Mouse (Mus musculus) heart, embryonic 14.5 days (tissue): ENCODE results near the gene Ryk. TPM values are rescaled to one million over a fixed set of nuclear protein-coding genes. Genes with fewer than 3 reads are reported as not detected.
A peak's percentile ranks its signal among the peaks of the same experiment; 100 is the strongest.

Experiments used
- ATAC-seq: fragments of 200-750 bp; cut with Nextera tagmentation; 2 replicates; pipeline ENCODE4 v1.8.0; 2017; ENCODE audit warnings: low read depth, moderate TSS enrichment; ENCODE audit not compliant: insufficient number of reproducible peaks, insufficient read depth, low FRiP score
- H3K27ac ChIP-seq, 2 experiments: fragments of 200-500 bp in 1 of 2; fragments of 300-500 bp in 1 of 2; sonication (generic) in 1 of 2; replicated peaks in 1 of 2; 2 replicates each; pipeline ENCODE4 v1.5.1; 2012 to 2014; ENCODE audit warnings: low read depth in 2 of 2, low read length in 2 of 2, control low read depth in 1 of 2, mild to moderate bottlenecking in 1 of 2, mixed read lengths in 1 of 2; ENCODE audit not compliant: control insufficient read depth in 1 of 2, insufficient read depth in 1 of 2
- H3K27me3 ChIP-seq: fragments of 300-500 bp; sonication (generic); 2 replicates; pipeline ENCODE4 v1.6.1; 2014; ENCODE audit warnings: mild to moderate bottlenecking, low read length, control low read depth; ENCODE audit not compliant: control insufficient read depth, insufficient read depth
- H3K36me3 ChIP-seq: fragments of 300-500 bp; sonication (generic); 2 replicates; pipeline ENCODE4 v1.6.1; 2014; ENCODE audit warnings: mild to moderate bottlenecking, control low read depth, low read length, mixed read lengths; ENCODE audit not compliant: control insufficient read depth, insufficient read depth
- H3K4me1 ChIP-seq, 2 experiments: fragments of 200-500 bp in 1 of 2; fragments of 300-500 bp in 1 of 2; sonication (generic) in 1 of 2; 2 replicates each; pipeline ENCODE4 v1.6.1; 2012 to 2014; ENCODE audit warnings: low read length in 2 of 2, control low read depth in 1 of 2, mixed read lengths in 1 of 2; ENCODE audit not compliant: control insufficient read depth in 2 of 2, insufficient read depth in 2 of 2
- H3K4me2 ChIP-seq: fragments of 300-500 bp; sonication (generic); 2 replicates; pipeline ENCODE4 v1.6.1; 2014; ENCODE audit warnings: mild to moderate bottlenecking, low read length
- H3K4me3 ChIP-seq, 2 experiments: fragments of 200-500 bp in 1 of 2; fragments of 300-500 bp in 1 of 2; sonication (generic) in 1 of 2; 2 replicates each; pipeline ENCODE4 v1.5.1; 2012 to 2014; ENCODE audit warnings: low read length in 2 of 2, mild to moderate bottlenecking in 2 of 2, control low read depth in 1 of 2, low read depth in 1 of 2, moderate library complexity in 1 of 2; ENCODE audit not compliant: control insufficient read depth in 1 of 2, insufficient read depth in 1 of 2
- H3K9ac ChIP-seq: fragments of 300-500 bp; sonication (generic); 2 replicates; pipeline ENCODE4 v1.6.1; 2014; ENCODE audit warnings: mild to moderate bottlenecking, low read length
- H3K9me3 ChIP-seq: fragments of 300-500 bp; sonication (generic); 2 replicates; pipeline ENCODE4 v1.6.1; 2016; ENCODE audit warnings: low read length, control low read depth; ENCODE audit not compliant: control insufficient read depth
- WGBS: fragments of 180-500 bp; shearing (Covaris S2); extraction: QIAGEN DNeasy Blood & Tissue Kit; methylation state at CpG from one replicate; pipeline ENCODE4 v1.1.7; 2014; 5-methylcytosine and 5-hydroxymethylcytosine counted together
- polyA plus RNA-seq: library from polyadenylated mRNA; unstranded; fragments of >200 nt; fragmentation: Nextera tagmentation; extraction: Ambion mirVana; gene quantifications from 2 replicates; pipeline ENCODE4 v1.2.1, GENCODE M21; 2014

Gene Ryk
- polyA plus RNA-seq, 1 experiment from 2014 or later: 28.3 TPM

DNA sequence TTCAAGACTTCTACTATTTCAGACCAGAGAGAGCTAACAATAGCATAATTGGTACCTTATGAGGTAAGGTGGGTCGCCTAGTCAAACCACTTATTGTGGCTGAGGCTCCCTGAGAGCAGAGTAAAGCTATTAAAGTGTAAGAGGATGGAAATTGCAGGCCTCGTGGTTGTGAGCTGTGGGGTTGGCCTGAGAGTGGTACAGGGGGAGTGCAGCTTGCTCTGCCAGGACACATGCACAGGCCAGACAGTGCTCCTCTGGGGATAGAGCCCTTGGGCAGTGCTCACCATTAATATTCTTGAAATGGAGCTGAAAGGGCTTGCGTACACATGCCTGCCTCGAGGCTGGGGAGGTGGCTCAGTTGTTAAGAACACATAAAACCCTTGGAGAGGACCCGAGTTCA lies 23.6 kb downstream of the Ryk start:
- H3K9ac ChIP-seq: no peak overlapping the region
- H3K27me3 ChIP-seq: no peaks in the 10 kb centered on the region
- H3K36me3 ChIP-seq: peaks cover 7% of the 10 kb centered on the region; the same call in 1 of the 2 replicates
- no peak overlapping the region for H3K4me2 ChIP-seq
- ATAC-seq: no peak
- peaks cover 9% of the 10 kb centered on the region for H3K9me3 ChIP-seq
- H3K4me3 ChIP-seq: no peak overlapping the region
- peaks cover 18 to 33% of the 10 kb centered on the region in 2 experiments for H3K4me1 ChIP-seq
- 93% methylated on average over 5 of the region's 5 CpGs for WGBS
- no peak overlapping the region for H3K27ac ChIP-seq

DNA sequence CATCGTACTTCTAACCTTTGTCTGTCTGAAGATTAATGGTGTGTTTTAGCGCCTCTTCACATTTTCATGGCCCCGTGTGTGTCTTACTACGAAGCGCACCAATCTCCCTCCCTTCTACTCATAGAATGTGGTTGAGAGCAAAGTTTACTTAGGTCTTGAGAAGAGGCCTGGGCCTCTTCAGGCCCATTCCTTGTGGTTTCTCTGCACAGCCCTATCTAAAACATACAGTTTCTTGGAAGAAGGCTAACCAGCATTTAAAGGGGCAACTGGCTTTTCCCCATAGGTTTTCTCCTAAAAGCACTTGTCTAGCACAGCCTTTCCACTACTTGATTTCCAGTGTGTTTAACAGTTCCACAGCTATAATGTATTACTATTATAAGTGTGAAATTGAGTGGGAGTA lies 24.7 kb downstream of the Ryk start:
- 97% methylated on average over 5 of the region's 5 CpGs for WGBS
- H3K27me3 ChIP-seq: no peaks in the 10 kb centered on the region
- no peak overlapping the region for H3K27ac ChIP-seq
- H3K4me2 ChIP-seq: no peak overlapping the region
- no peak for ATAC-seq
- peaks cover 9% of the 10 kb centered on the region for H3K9me3 ChIP-seq
- no peak overlapping the region for H3K4me3 ChIP-seq
- H3K4me1 ChIP-seq: peaks cover 24 to 42% of the 10 kb centered on the region in 2 experiments
- no peak overlapping the region for H3K9ac ChIP-seq
- H3K36me3 ChIP-seq: peaks cover 7% of the 10 kb centered on the region; the same call in 1 of the 2 replicates

DNA sequence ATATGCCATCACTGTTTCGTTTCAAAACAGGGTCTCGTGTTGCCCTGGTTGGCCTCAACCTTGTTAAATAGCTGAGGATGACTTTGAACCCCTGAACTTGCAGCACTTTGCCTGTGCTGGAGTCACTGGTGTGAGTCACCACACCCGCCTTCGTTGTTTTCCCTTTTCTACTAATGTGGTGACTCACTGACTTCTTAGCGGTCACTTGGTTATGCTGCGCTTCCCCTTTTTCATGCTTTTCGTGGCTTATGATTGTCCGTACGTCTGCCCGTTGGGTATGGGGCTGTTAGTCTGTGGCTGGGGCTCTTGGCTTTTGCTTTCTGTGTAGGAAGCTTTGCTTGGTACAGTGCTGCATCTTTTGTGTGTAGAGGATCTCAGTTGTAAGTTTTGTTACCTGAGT lies 25.2 kb downstream of the Ryk start:
- ATAC-seq: no peak
- H3K36me3 ChIP-seq: peaks cover 7% of the 10 kb centered on the region
- WGBS: 93% methylated on average over 10 of the region's 10 CpGs
- no peak overlapping the region for H3K4me2 ChIP-seq
- H3K27me3 ChIP-seq: no peaks in the 10 kb centered on the region
- no peak overlapping the region for H3K4me3 ChIP-seq
- H3K9me3 ChIP-seq: peaks cover 9% of the 10 kb centered on the region
- no peak overlapping the region for H3K27ac ChIP-seq
- H3K4me1 ChIP-seq: peaks cover 27 to 47% of the 10 kb centered on the region in 2 experiments
- H3K9ac ChIP-seq: no peak overlapping the region

DNA sequence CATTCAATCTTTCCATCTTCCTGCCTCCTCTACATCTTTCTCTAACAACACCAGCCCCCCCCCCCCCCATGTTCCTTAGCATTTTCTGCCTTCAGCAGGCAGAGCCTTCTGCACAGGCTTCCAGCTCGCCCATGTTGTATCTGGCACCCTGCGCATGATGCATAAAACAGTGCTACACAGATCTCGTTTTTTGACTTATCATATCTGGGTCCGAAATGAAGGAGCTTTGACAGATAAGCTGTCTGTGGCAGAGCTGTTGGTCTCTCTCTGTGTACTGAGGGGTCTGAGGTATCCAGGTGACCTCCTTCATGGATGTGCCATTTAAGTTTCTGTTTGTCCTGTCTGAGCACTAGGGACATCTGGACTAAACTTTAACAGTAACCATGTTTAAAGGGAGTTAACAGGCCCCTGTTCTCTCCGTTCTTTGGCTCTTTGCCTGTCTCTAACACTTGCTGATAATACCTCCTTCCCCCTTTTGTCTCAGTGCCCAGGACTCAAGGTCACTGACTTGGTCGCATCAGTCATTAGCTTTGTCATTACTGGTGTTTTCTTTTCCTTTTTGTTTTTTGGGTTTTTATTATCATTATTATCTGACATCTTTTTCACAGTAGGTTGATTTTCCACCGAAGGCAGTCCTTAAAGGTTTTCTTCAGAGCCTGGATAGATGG lies 26.2 kb downstream of the Ryk start:
- Histone ChIP-seq H3K36me3 (peaks cover 10% of the 10 kb centered on the region), H3K9me3 (peaks cover 9% of the 10 kb centered on the region), H3K27ac (peak overlapping the region; percentile 59 to 75), H3K9ac (peak overlapping the region; percentile 42; the same call in 1 of the 2 replicates), H3K27me3 (no peaks in the 10 kb centered on the region), H3K4me2 (peak overlapping the region; percentile 29), H3K4me3 (no peak overlapping the region), H3K4me1 (peaks cover 34 to 55% of the 10 kb centered on the region in 2 experiments)
- ATAC-seq: no peak
- 16% methylated on average over 7 of the region's 7 CpGs for WGBS

DNA sequence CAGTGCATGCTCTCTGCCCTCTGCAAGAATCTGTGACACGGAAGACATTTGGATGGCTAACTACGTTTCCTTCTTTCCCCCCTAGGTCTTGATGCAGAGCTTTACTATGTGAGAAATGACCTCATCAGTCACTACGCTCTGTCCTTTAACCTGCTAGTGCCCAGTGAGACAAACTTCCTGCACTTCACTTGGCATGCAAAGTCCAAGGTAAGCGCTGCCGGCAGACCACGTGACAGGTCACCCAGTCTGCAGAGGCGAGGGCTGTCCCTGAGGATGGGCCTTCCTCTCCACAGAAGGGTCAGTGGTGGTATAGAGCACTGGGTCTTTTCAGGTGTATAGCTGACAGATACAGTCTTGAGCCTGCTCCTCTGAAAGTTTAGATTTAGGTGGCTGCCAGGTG lies 27.1 kb downstream of the Ryk start:
- no peak for ATAC-seq
- Histone ChIP-seq H3K9me3 (peaks cover 4% of the 10 kb centered on the region; the same call in 1 of the 2 replicates), H3K4me2 (no peak overlapping the region), H3K9ac (peak overlapping the region; percentile 42; the same call in 1 of the 2 replicates), H3K4me1 (peaks cover 38 to 58% of the 10 kb centered on the region in 2 experiments), H3K27me3 (no peaks in the 10 kb centered on the region), H3K4me3 (no peak overlapping the region), H3K36me3 (peaks cover 7% of the 10 kb centered on the region), H3K27ac (peak overlapping the region in 1 of 2 experiments; percentile 75; a peak in 2 of 4 replicates)
- 62% methylated on average over 7 of the region's 7 CpGs for WGBS

DNA sequence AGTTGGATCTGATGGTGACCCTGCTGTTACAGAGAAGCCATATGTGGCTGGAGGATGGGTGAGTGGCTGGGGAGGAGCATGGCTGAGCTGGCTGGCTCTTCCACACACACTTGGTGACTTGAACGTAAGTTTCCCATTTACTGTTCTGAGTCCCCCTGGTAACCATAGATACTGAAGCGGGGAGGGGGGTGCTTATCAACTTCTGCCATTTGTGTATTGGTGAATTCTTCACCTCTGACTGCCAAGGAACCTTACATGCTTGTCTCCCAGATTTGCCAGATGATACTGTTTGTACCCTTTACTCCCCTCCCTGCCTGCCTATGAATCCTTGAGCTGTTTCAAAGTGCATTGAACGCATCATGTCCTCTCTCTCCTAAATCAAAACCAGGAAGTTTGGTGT lies 27.5 kb downstream of the Ryk start:
- no peaks in the 10 kb centered on the region for H3K9me3 ChIP-seq
- H3K4me3 ChIP-seq: no peak overlapping the region
- no peaks in the 10 kb centered on the region for H3K27me3 ChIP-seq
- ATAC-seq: no peak
- H3K36me3 ChIP-seq: peaks cover 5% of the 10 kb centered on the region; the same call in 1 of the 2 replicates
- no peak overlapping the region for H3K9ac ChIP-seq
- no peak overlapping the region for H3K4me2 ChIP-seq
- no peak overlapping the region for H3K27ac ChIP-seq
- peaks cover 38 to 58% of the 10 kb centered on the region in 2 experiments for H3K4me1 ChIP-seq
- WGBS: 82% methylated on average over 3 of the region's 3 CpGs

DNA sequence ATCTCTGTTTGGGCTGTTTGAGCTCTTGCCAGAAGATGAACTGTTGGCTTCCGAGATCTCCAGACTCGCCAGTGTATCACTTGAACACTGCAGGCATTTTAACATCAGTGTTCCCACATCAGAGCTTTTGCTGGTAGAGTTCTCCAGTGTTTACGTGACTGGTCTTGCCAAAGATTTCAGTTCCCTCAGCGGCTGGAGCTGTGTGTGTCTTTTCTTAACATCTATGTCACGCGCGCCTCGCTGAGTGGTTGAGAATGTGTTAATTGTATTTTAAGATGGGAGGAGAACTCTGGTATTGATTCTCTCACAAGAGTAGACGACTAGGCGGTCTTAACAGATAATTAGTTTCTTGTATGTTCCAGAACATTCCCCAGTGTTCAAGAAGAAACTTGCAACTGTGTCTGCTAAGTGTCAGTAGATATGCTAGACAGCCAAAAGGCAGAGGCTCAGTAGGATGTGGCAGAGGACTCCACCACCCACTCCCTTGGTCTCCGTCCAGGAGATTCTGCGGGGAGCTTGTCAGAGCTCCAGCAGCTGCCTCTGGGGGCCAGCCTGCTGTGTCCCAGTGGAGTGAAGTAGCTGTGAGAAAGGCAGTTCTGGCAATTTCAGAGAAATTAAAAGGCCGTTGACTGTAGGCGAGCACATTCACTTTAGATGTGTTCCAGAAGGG lies 29.3 kb downstream of the Ryk start:
- 19% methylated on average over 14 of the region's 14 CpGs for WGBS
- ATAC-seq: peak; percentile 65; the same call in 1 of the 2 replicates
- Histone ChIP-seq H3K4me1 (peaks cover 38 to 58% of the 10 kb centered on the region in 2 experiments), H3K4me2 (peak overlapping the region; percentile 15), H3K9me3 (no peaks in the 10 kb centered on the region), H3K36me3 (peaks cover 20% of the 10 kb centered on the region), H3K27me3 (no peaks in the 10 kb centered on the region), H3K9ac (peak overlapping the region; percentile 19; the same call in 1 of the 2 replicates), H3K4me3 (no peak overlapping the region), H3K27ac (peak overlapping the region; percentile 63 to 76)
